Mouse (Mus musculus): ENCODE measurements around the gene Col15a1. TPM values are rescaled to one million over a fixed set of nuclear protein-coding genes. Genes with fewer than 3 reads are reported as not detected.

Col15a1 gene
- polyA plus RNA-seq, 2 experiments: 0.29 to 0.40 TPM

GRCm38 (mm10) chr4:47240901-47241300, 32.9 kb downstream of the Col15a1 start:
- 49% methylated on average over 5 of the region's 5 CpGs for WGBS (ENCODE audit: insufficient replicate concordance)
- Histone ChIP-seq H3K9ac (replicated peaks) (no peak overlapping the region), H3K27ac (no peak overlapping the region), H3K36me3 (replicated peaks; ENCODE audit: control insufficient read depth, insufficient read depth, low read depth) (no peaks in the 10 kb centered on the region), H3K9me3 (ENCODE audit: control insufficient read depth, low read length) (no peaks in the 10 kb centered on the region), H3K4me1 (replicated peaks; ENCODE audit: control insufficient read depth in 2 of 2, insufficient read depth in 2 of 2, low read length in 1 of 2) (no peaks in the 10 kb centered on the region), H3K27me3 (ENCODE audit: control insufficient read depth, insufficient read depth, low read length) (no peaks in the 10 kb centered on the region), H3K4me3 (ENCODE audit: insufficient read depth in 1 of 2, low read depth in 2 of 2, low read length in 2 of 2) (no peak overlapping the region), H3K4me2 (ENCODE audit: low read depth) (no peak overlapping the region)
- no peak for DNase-seq (ENCODE audit: low read depth in 3 of 3, low spot score in 3 of 3)
- no peak for TF ChIP-seq CTCF (IDR thresholded peaks at IDR 0.05; ENCODE audit: low read depth)
- no peak for TF ChIP-seq EP300 (IDR thresholded peaks at IDR 0.05; ENCODE audit: low read depth)
- no peak for ATAC-seq (ENCODE audit: insufficient read depth)

- no peak for TF ChIP-seq CTCF (IDR thresholded peaks at IDR 0.05; ENCODE audit: low read depth)
- TF ChIP-seq EP300 (IDR thresholded peaks at IDR 0.05; ENCODE audit: low read depth): no peak
- 65% methylated on average over 4 of the region's 4 CpGs for WGBS (ENCODE audit: insufficient replicate concordance)
These were observed 34.2 kb downstream of the Col15a1 start for GRCm38 (mm10) chr4:47242127-47242526.

GRCm38 (mm10) chr4:47244651-47245050, 36.7 kb downstream of the Col15a1 start:
- WGBS (ENCODE audit: insufficient replicate concordance): 61% methylated on average over 6 of the region's 6 CpGs
- no peaks in the 10 kb centered on the region for H3K4me1 ChIP-seq (replicated peaks; ENCODE audit: control insufficient read depth in 2 of 2, insufficient read depth in 2 of 2, low read length in 1 of 2)
- no peaks in the 10 kb centered on the region for H3K9me3 ChIP-seq (ENCODE audit: control insufficient read depth, low read length)
- H3K27me3 ChIP-seq (ENCODE audit: control insufficient read depth, insufficient read depth, low read length): no peaks in the 10 kb centered on the region
- no peak overlapping the region for H3K9ac ChIP-seq (replicated peaks)
- no peak overlapping the region for H3K27ac ChIP-seq
- TF ChIP-seq EP300 (IDR thresholded peaks at IDR 0.05; ENCODE audit: low read depth) (no peak), CTCF (IDR thresholded peaks at IDR 0.05; ENCODE audit: low read depth) (no peak)
- DNase-seq (ENCODE audit: low read depth in 3 of 3, low spot score in 3 of 3) (no peak), ATAC-seq (ENCODE audit: insufficient read depth) (no peak)
- no peak overlapping the region for H3K4me3 ChIP-seq (ENCODE audit: insufficient read depth in 1 of 2, low read depth in 2 of 2, low read length in 2 of 2)
- no peak overlapping the region for H3K4me2 ChIP-seq (ENCODE audit: low read depth)
- H3K36me3 ChIP-seq (replicated peaks; ENCODE audit: control insufficient read depth, insufficient read depth, low read depth): no peaks in the 10 kb centered on the region

More at GRCm38 (mm10) chr4:47242127-47242526, 34.2 kb downstream of the Col15a1 start:
- Histone ChIP-seq H3K9ac (replicated peaks) (no peak overlapping the region), H3K9me3 (ENCODE audit: control insufficient read depth, low read length) (no peaks in the 10 kb centered on the region), H3K4me1 (replicated peaks; ENCODE audit: control insufficient read depth in 2 of 2, insufficient read depth in 2 of 2, low read length in 1 of 2) (no peaks in the 10 kb centered on the region), H3K36me3 (replicated peaks; ENCODE audit: control insufficient read depth, insufficient read depth, low read depth) (no peaks in the 10 kb centered on the region), H3K27me3 (ENCODE audit: control insufficient read depth, insufficient read depth, low read length) (no peaks in the 10 kb centered on the region), H3K27ac (no peak overlapping the region), H3K4me2 (ENCODE audit: low read depth) (no peak overlapping the region), H3K4me3 (ENCODE audit: insufficient read depth in 1 of 2, low read depth in 2 of 2, low read length in 2 of 2) (no peak overlapping the region)
- DNase-seq (ENCODE audit: low read depth in 3 of 3, low spot score in 3 of 3) (no peak), ATAC-seq (ENCODE audit: insufficient read depth) (no peak)

- H3K9me3 ChIP-seq (ENCODE audit: control insufficient read depth, low read length): no peaks in the 10 kb centered on the region
- ATAC-seq (ENCODE audit: insufficient read depth) (no peak), DNase-seq (ENCODE audit: low read depth in 3 of 3, low spot score in 3 of 3) (no peak)
- H3K9ac ChIP-seq (replicated peaks): no peak overlapping the region
- TF ChIP-seq EP300 (IDR thresholded peaks at IDR 0.05; ENCODE audit: low read depth) (no peak), CTCF (IDR thresholded peaks at IDR 0.05; ENCODE audit: low read depth) (no peak)
- no peaks in the 10 kb centered on the region for H3K27me3 ChIP-seq (ENCODE audit: control insufficient read depth, insufficient read depth, low read length)
- H3K4me3 ChIP-seq (ENCODE audit: insufficient read depth in 1 of 2, low read depth in 2 of 2, low read length in 2 of 2): no peak overlapping the region
- H3K36me3 ChIP-seq (replicated peaks; ENCODE audit: control insufficient read depth, insufficient read depth, low read depth): no peaks in the 10 kb centered on the region
- no peak overlapping the region for H3K4me2 ChIP-seq (ENCODE audit: low read depth)
- 78% methylated on average over 18 of the region's 18 CpGs for WGBS (ENCODE audit: insufficient replicate concordance)
- H3K4me1 ChIP-seq (replicated peaks; ENCODE audit: control insufficient read depth in 2 of 2, insufficient read depth in 2 of 2, low read length in 1 of 2): no peaks in the 10 kb centered on the region
- no peak overlapping the region for H3K27ac ChIP-seq
These were observed 37.7 kb downstream of the Col15a1 start for GRCm38 (mm10) chr4:47245621-47246020.

GRCm38 (mm10) chr4:47246811-47247210, 38.9 kb downstream of the Col15a1 start:
- Histone ChIP-seq H3K9ac (replicated peaks) (no peak overlapping the region), H3K36me3 (replicated peaks; ENCODE audit: control insufficient read depth, insufficient read depth, low read depth) (no peaks in the 10 kb centered on the region), H3K9me3 (ENCODE audit: control insufficient read depth, low read length) (no peaks in the 10 kb centered on the region), H3K4me2 (ENCODE audit: low read depth) (no peak overlapping the region), H3K27me3 (ENCODE audit: control insufficient read depth, insufficient read depth, low read length) (no peaks in the 10 kb centered on the region), H3K4me3 (ENCODE audit: insufficient read depth in 1 of 2, low read depth in 2 of 2, low read length in 2 of 2) (no peak overlapping the region), H3K27ac (no peak overlapping the region), H3K4me1 (replicated peaks; ENCODE audit: control insufficient read depth in 2 of 2, insufficient read depth in 2 of 2, low read length in 1 of 2) (0 out of 4 replicates have a peak, but pooled peaks cover 0 to 3% of the 10 kb centered on the region in 2 experiments)
- ATAC-seq (ENCODE audit: insufficient read depth) (no peak), DNase-seq (ENCODE audit: low read depth in 3 of 3, low spot score in 3 of 3) (peak in 1 of 3 experiments; percentile 17)
- TF ChIP-seq EP300 (IDR thresholded peaks at IDR 0.05; ENCODE audit: low read depth) (no peak), CTCF (IDR thresholded peaks at IDR 0.05; ENCODE audit: low read depth) (peak; percentile 68)
- WGBS (ENCODE audit: insufficient replicate concordance): 35% methylated on average over 8 of the region's 8 CpGs

All from liver, embryonic 14.5 days (tissue).